Mouse (Mus musculus) heart, postnatal 4 days (tissue): ENCODE results near the gene Plekha5. TPM values are rescaled to one million over a fixed set of nuclear protein-coding genes. Genes with fewer than 3 reads are reported as not detected.

Experiments used
- DNase-seq: peaks from one replicate; pipeline ENCODE4 v3.0.0; 2021
- total RNA-seq, 2 experiments: library from RNA; stranded (reverse); gene quantifications; 2 replicates each; pipeline ENCODE4 v1.2.3; 2021

The Plekha5 gene
- total RNA-seq, 2 experiments from 2014 or later: 39.4 to 42.6 TPM

DNA sequence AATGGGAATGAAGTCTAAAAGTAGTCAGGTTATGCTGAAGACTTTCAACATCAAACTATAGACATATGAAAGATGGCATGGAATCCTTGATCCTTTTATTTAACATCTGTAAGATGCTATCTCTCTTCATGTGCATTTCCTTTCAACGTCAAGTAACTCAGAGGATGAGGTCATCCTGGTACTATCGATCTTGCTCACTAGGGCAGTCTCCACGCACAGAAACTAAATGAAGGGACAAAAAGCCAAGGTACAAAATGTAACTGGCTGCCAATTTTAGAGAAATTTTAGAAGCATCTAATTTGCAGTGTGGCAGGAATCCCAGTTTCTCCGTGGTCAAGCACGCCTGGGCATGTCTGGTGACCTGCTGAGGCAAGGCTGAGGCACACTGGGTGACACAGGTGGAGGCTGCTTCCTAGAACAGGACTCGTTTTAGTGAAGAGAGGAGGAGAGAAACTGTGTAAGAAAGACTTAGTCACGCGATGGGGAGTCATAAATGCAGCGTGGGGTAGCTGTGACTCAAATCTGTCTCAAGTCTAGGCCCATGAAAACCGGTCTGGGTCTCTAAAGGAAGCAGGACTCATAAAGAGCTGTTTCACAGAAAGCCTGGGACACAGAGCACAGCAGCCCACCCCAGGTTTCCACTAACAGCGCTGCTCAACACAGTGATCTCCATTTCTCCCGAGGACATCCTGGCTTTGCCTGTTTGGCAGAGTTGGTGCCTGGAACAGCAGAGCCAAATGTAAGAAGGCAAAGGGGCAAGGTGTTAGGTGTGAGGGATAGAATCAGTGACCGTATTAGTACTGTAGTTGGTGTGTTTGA is 196.9 kb downstream of the Plekha5 start:
- DNase-seq: no peak

- no peak for DNase-seq
These were observed 197.8 kb downstream of the Plekha5 start for GRCm38 (mm10) chr6:140621622-140622021.

- no peak for DNase-seq
These were observed 198.8 kb downstream of the Plekha5 start, which contains the start of gene Aebp2 for GRCm38 (mm10) chr6:140622391-140623225. Aebp2 (plus strand) TSS chr6:140622663.

GRCm38 (mm10) chr6:140623226-140624095 is 199.6 kb downstream of the Plekha5 start:
- DNase-seq: peak; percentile 96

DNA sequence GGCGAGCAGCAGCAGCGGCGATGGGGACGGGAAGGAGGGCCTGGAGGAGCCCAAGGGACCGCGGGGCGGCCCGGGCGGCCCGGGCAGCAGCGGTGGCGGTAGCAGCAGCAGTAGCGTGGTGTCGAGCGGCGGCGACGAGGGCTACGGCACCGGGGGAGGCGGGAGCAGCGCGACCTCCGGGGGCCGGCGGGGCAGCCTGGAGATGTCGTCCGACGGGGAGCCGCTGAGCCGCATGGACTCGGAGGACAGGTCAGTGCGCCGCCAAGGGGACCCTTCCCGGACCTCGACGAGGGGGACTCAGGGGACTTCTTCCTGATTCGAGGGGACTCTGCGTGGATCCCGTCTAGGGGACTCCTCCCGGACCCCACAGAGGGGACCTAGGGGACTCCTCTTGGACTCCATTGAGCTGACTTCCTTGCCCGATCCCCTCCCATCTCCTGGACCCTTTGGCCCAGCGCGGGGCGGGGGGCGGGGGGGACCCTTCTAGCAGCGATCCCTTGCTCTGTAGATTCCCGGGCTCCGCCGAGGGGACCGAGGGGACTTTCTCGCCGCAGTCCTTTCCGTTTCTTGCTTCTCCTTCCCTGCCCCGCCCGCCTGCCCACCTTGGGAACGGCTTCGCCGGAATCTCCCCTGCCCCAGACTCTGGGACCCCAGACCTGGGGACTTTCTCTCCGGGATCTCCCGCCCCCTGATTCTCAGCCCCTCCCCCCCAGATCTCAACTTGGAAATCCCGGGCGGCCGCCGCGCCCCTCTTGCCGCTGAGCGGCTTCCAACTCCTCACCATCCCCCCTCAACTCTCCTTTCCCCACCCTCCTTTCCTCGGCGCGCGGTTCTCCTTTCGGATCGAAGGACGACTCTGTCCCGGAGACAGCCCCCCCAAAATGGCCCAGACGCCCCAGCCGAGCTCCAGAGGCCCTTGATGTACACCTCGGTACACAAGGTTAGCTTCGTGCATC is 200.5 kb downstream of the Plekha5 start:
- peak; percentile 61 for DNase-seq

DNA sequence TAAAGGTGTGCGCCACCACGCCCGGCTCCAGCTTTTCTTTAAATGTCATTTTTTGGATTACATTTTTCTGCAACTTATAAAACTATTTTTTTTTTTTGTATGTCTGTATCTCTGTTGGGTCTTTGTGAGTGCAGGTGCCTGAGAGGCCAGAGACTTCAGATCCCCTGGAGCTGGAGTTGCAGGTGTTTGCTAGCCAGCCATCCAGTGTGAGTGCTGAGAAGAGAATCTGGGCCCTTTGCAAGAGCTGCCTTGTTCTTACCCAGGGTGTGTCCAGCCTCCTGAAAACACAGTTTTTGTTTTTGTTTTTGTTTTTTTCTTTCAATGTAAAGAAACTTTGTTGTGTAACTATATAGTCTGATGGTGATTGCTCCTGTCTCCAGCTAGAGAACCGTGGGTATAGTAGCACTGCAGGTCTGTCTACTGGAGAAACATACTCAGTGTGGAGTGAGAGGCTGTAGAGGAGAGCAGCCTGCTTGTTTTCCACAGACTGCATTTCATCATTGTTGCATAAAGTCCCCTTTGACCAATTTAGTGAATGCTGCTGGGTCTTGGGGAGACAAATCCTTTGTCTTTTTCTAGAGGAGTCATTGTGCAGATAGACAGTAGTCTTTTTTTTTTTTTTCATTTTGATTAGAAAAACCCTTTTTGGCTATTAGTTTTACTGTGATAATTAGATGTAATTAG is 205.5 kb downstream of the Plekha5 start:
- no peak for DNase-seq

- no peak for DNase-seq
These were observed 206.5 kb downstream of the Plekha5 start for GRCm38 (mm10) chr6:140630306-140630705.

DNA sequence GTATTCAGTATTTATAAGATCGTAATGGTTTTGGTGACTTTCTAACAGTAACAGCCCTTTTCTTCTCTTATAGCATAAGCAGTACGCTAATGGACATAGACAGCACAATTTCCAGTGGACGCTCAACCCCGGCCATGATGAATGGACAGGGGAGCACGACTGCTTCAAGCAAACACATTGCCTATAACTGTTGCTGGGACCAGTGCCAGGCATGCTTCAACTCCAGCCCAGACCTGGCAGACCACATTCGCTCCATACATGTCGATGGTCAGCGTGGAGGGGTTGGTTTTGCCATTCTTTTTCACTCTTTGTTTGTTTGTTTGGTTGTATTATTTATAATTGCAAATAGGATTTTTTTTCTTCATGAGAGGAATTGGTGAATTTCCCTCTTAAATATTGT is 209.8 kb downstream of the Plekha5 start:
- peak; percentile 54 for DNase-seq

DNA sequence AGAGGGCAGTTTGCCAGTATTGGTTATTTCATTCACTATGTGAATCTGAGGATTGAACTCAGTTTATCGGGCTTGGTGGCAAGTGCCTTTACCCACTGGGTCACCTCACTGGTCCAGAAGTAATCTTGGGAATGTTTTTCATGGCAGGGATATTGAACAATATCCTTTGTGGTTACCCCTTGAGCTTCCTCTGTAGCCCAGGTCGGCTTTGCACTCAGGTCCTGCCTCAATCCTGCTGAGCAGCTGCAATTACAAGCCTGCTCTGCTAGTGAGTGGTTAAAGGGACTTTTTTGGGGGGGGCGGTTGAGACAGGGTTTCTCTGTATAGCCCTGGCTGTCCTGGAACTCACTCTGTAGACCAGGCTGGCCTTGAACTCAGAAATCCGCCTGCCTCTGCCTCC is 212.4 kb downstream of the Plekha5 start:
- DNase-seq: no peak

DNA sequence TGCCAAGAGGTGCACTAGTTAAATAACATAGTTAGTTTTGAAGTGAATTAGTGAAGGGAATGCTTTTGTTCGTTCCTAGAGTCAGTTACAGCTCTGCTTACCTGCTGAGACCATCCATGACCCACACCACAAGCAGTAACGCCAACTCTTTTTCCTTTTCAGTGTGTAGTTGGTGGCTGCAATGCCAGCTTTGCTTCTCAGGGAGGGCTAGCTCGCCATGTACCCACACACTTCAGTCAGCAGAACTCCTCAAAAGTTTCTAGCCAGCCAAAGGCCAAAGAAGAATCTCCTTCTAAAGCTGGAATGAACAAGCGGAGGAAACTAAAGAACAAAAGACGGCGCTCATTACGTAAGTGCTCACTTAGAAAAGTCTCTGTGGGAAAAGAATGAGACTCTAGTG is 218.2 kb downstream of the Plekha5 start:
- DNase-seq: no peak

GRCm38 (mm10) chr6:140642655-140643054 is 218.8 kb downstream of the Plekha5 start:
- no peak for DNase-seq

DNA sequence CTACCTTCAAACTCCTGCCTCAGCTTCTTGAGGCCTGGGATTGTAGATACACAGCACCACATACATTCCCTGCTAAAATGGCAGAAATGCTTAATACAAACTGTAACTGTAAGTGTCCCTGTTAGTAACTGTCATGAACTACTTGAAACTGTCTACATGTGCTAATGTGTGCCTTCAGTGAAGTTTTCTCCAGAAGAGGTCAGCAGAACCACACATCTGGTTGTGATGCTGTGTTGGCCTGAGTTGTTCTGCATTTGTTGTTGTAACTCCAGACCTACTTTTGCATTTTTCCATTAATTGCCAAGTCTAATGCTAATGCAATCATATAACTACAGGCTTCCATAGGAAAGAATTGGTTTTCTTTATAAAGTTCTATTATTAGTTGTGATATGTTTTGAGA is 222.1 kb downstream of the Plekha5 start:
- no peak for DNase-seq

Other genes starting within 250 kb of the Plekha5 start
- 10 to 100 TPM; 49.0 to 49.1 TPM for gene Aebp2, start 198.6 kb downstream of the Plekha5 start, total RNA-seq